Mouse (Mus musculus) left cerebral cortex, postnatal 25 days (tissue): Measurements from ENCODE around the gene Sh3bp4. TPM values are rescaled to one million over a fixed set of nuclear protein-coding genes. Genes with fewer than 3 reads are reported as not detected.

Source experiments
- DNase-seq, 2 experiments: peaks; one replicate each; pipeline ENCODE4 v3.0.0; 2022; ENCODE audit warnings: low spot score in 2 of 2, mixed read lengths in 1 of 2
- intact Hi-C: fragments of 180-260 bp; cut with DNase I; formaldehyde crosslinking; loops from one replicate; pipeline ENCODE4 v1.15.1; 2025
- total RNA-seq, 2 experiments: library from RNA; stranded (reverse); gene quantifications; 2 replicates each; pipeline ENCODE4 v1.2.3; 2021

Sh3bp4 gene
- total RNA-seq = 10 to 100 TPM; 19.5 to 20.6 TPM

- intact Hi-C loops = loop anchor here (2.0 to 5.0 kb wide), 3 partner anchors 69 to 313 kb away; no protein-coding TSS in a partner anchor
- peak; percentile 93 to 97 for DNase-seq
Measured at GRCm38 (mm10) chr1:89070103-89070700, at the start of gene Sh3bp4. Gene Sh3bp4, plus strand, starts transcription at chr1:89070415.

- DNase-seq = no peak
- intact Hi-C loops = no loop called here
Measured at GRCm38 (mm10) chr1:89022997-89023396, 47.2 kb upstream of the Sh3bp4 start.

- intact Hi-C loops = no loop called here
- DNase-seq = no peak
Measured at GRCm38 (mm10) chr1:89024696-89025612, 45.3 kb upstream of the Sh3bp4 start.

GRCm38 (mm10) chr1:89026040-89026439 lies 44.2 kb upstream of the Sh3bp4 start:
- no peak for DNase-seq
- intact Hi-C loops = no loop called here

GRCm38 (mm10) chr1:89029136-89029927 lies 40.9 kb upstream of the Sh3bp4 start:
- intact Hi-C loops = no loop called here
- DNase-seq = no peak

GRCm38 (mm10) chr1:89033661-89034060 lies 36.6 kb upstream of the Sh3bp4 start:
- no peak for DNase-seq
- intact Hi-C loops = no loop called here

GRCm38 (mm10) chr1:89034061-89034460 lies 36.2 kb upstream of the Sh3bp4 start:
- DNase-seq = no peak
- intact Hi-C loops = no loop called here

GRCm38 (mm10) chr1:89035115-89035514 lies 35.1 kb upstream of the Sh3bp4 start:
- peak; percentile 32 to 93 for DNase-seq
- intact Hi-C loops = loop anchor here (5.0 kb wide), 1 partner anchor 278 kb away; no protein-coding TSS in a partner anchor

- intact Hi-C loops = loop anchor here (5.0 kb wide), 1 partner anchor 283 kb away; no protein-coding TSS in a partner anchor
- DNase-seq = no peak
Measured at GRCm38 (mm10) chr1:89039836-89040235, 30.4 kb upstream of the Sh3bp4 start.

- intact Hi-C loops = no loop called here
- DNase-seq = no peak
Measured at GRCm38 (mm10) chr1:89041290-89041689, 28.9 kb upstream of the Sh3bp4 start.

- DNase-seq = no peak
- intact Hi-C loops = no loop called here
Measured at GRCm38 (mm10) chr1:89042081-89042480, 28.1 kb upstream of the Sh3bp4 start.

- intact Hi-C loops = no loop called here
- no peak for DNase-seq
Measured at GRCm38 (mm10) chr1:89042956-89043355, 27.3 kb upstream of the Sh3bp4 start.

GRCm38 (mm10) chr1:89045403-89045802 lies 24.8 kb upstream of the Sh3bp4 start:
- DNase-seq = no peak

GRCm38 (mm10) chr1:89049506-89049905 lies 20.7 kb upstream of the Sh3bp4 start:
- intact Hi-C loops = no loop called here
- DNase-seq = peak; percentile 24 to 62

More at GRCm38 (mm10) chr1:89045403-89045802, 24.8 kb upstream of the Sh3bp4 start:
- intact Hi-C loops = no loop called here

GRCm38 (mm10) chr1:89056175-89056574 lies 14.0 kb upstream of the Sh3bp4 start:
- DNase-seq = no peak
- intact Hi-C loops = loop anchor here (5.0 kb wide), 2 partner anchors 136 to 299 kb away; no protein-coding TSS in a partner anchor

GRCm38 (mm10) chr1:89057430-89057829 lies 12.8 kb upstream of the Sh3bp4 start:
- peak; percentile 45 to 92 for DNase-seq
- intact Hi-C loops = loop anchor here (5.0 kb wide), 2 partner anchors 135 to 300 kb away; no protein-coding TSS in a partner anchor

- intact Hi-C loops = loop anchor here (5.0 kb wide), 2 partner anchors 134 to 301 kb away; no protein-coding TSS in a partner anchor
- no peak for DNase-seq
Measured at GRCm38 (mm10) chr1:89058011-89058410, 12.2 kb upstream of the Sh3bp4 start.

- DNase-seq = no peak
- intact Hi-C loops = no loop called here
Measured at GRCm38 (mm10) chr1:89062977-89063376, 7.2 kb upstream of the Sh3bp4 start.

GRCm38 (mm10) chr1:89063800-89064199 lies 6.4 kb upstream of the Sh3bp4 start:
- DNase-seq = no peak
- intact Hi-C loops = no loop called here

- no peak for DNase-seq
- intact Hi-C loops = no loop called here
Measured at GRCm38 (mm10) chr1:89068812-89069211, 1.4 kb upstream of the Sh3bp4 start.
